Mouse (Mus musculus) thymus, adult 2 months (tissue): ENCODE data around the gene Inmt.

Experiments
- CTCF ChIP-seq: fragments of 200-500 bp; IDR thresholded peaks from 2 replicates; pipeline ENCODE4 v1.5.1; 2012; ENCODE audit warnings: mild to moderate bottlenecking, control low read depth, low read length, moderate library complexity, borderline replicate concordance; ENCODE audit not compliant: control insufficient read depth, poor library complexity, insufficient read depth; ENCODE audit errors: extremely low read depth
- POLR2A ChIP-seq: fragments of 200-500 bp; IDR thresholded peaks from 2 replicates; pipeline ENCODE4 v1.6.1; 2012; ENCODE audit warnings: mild to moderate bottlenecking, low read length, control low read depth, moderate library complexity; ENCODE audit not compliant: control insufficient read depth, poor library complexity, insufficient read depth; ENCODE audit errors: extremely low read depth

GRCm38 (mm10) chr6:55173941-55174349, 898 bp downstream of the Inmt start:
- no peak for TF ChIP-seq CTCF
- TF ChIP-seq POLR2A, result no peak
